Mouse (Mus musculus) heart, embryonic 14.5 days (tissue): ENCODE results near the gene Zfp738. TPM values are rescaled to one million over a fixed set of nuclear protein-coding genes. Genes with fewer than 3 reads are reported as not detected.
A peak's percentile ranks its signal among the peaks of the same experiment; 100 is the strongest.
"Not testable (repeated sequence)": the region's sequence is repeated elsewhere in the genome, so short reads cannot be mapped to it uniquely, and the experiment has no call there.

ENCODE experiments used
- ATAC-seq: fragments of 200-750 bp; cut with Nextera tagmentation; 2 replicates; pipeline ENCODE4 v1.8.0; 2017; ENCODE audit warnings: low read depth, moderate TSS enrichment; ENCODE audit not compliant: insufficient number of reproducible peaks, insufficient read depth, low FRiP score
- H3K27ac ChIP-seq, 2 experiments: fragments of 200-500 bp in 1 of 2; fragments of 300-500 bp in 1 of 2; sonication (generic) in 1 of 2; replicated peaks in 1 of 2; 2 replicates each; pipeline ENCODE4 v1.5.1; 2012 to 2014; ENCODE audit warnings: low read depth in 2 of 2, low read length in 2 of 2, control low read depth in 1 of 2, mild to moderate bottlenecking in 1 of 2, mixed read lengths in 1 of 2; ENCODE audit not compliant: control insufficient read depth in 1 of 2, insufficient read depth in 1 of 2
- H3K27me3 ChIP-seq: fragments of 300-500 bp; sonication (generic); 2 replicates; pipeline ENCODE4 v1.6.1; 2014; ENCODE audit warnings: mild to moderate bottlenecking, low read length, control low read depth; ENCODE audit not compliant: control insufficient read depth, insufficient read depth
- H3K36me3 ChIP-seq: fragments of 300-500 bp; sonication (generic); 2 replicates; pipeline ENCODE4 v1.6.1; 2014; ENCODE audit warnings: mild to moderate bottlenecking, control low read depth, low read length, mixed read lengths; ENCODE audit not compliant: control insufficient read depth, insufficient read depth
- H3K4me1 ChIP-seq, 2 experiments: fragments of 200-500 bp in 1 of 2; fragments of 300-500 bp in 1 of 2; sonication (generic) in 1 of 2; 2 replicates each; pipeline ENCODE4 v1.6.1; 2012 to 2014; ENCODE audit warnings: low read length in 2 of 2, control low read depth in 1 of 2, mixed read lengths in 1 of 2; ENCODE audit not compliant: control insufficient read depth in 2 of 2, insufficient read depth in 2 of 2
- H3K4me2 ChIP-seq: fragments of 300-500 bp; sonication (generic); 2 replicates; pipeline ENCODE4 v1.6.1; 2014; ENCODE audit warnings: mild to moderate bottlenecking, low read length
- H3K4me3 ChIP-seq, 2 experiments: fragments of 200-500 bp in 1 of 2; fragments of 300-500 bp in 1 of 2; sonication (generic) in 1 of 2; 2 replicates each; pipeline ENCODE4 v1.5.1; 2012 to 2014; ENCODE audit warnings: low read length in 2 of 2, mild to moderate bottlenecking in 2 of 2, control low read depth in 1 of 2, low read depth in 1 of 2, moderate library complexity in 1 of 2; ENCODE audit not compliant: control insufficient read depth in 1 of 2, insufficient read depth in 1 of 2
- H3K9ac ChIP-seq: fragments of 300-500 bp; sonication (generic); 2 replicates; pipeline ENCODE4 v1.6.1; 2014; ENCODE audit warnings: mild to moderate bottlenecking, low read length
- H3K9me3 ChIP-seq: fragments of 300-500 bp; sonication (generic); 2 replicates; pipeline ENCODE4 v1.6.1; 2016; ENCODE audit warnings: low read length, control low read depth; ENCODE audit not compliant: control insufficient read depth
- WGBS: fragments of 180-500 bp; shearing (Covaris S2); extraction: QIAGEN DNeasy Blood & Tissue Kit; methylation state at CpG from one replicate; pipeline ENCODE4 v1.1.7; 2014; 5-methylcytosine and 5-hydroxymethylcytosine counted together
- polyA plus RNA-seq: library from polyadenylated mRNA; unstranded; fragments of >200 nt; fragmentation: Nextera tagmentation; extraction: Ambion mirVana; gene quantifications from 2 replicates; pipeline ENCODE4 v1.2.1, GENCODE M21; 2014

The Zfp738 gene
- 7.9 and 9.1 TPM in 2 replicates for polyA plus RNA-seq

GRCm38 (mm10) chr13:67686971-67687370, at the start of gene Zfp738:
Zfp738 (minus strand) TSS chr13:67687071.
- H3K9me3 ChIP-seq, result no peaks in the 10 kb centered on the region
- WGBS, result 72% methylated on average over 4 of the region's 4 CpGs
- H3K36me3 ChIP-seq, result no peaks in the 10 kb centered on the region
- H3K27me3 ChIP-seq, result no peaks in the 10 kb centered on the region
- no peak for ATAC-seq
- H3K27ac ChIP-seq, result no peak within 1 kb of the TSS
- H3K4me1 ChIP-seq, result peaks cover 0 to 5% of the 10 kb centered on the region in 2 experiments; a peak in 1 of 4 replicates
- no peak within 1 kb of the TSS for H3K9ac ChIP-seq
- no peak within 1 kb of the TSS for H3K4me2 ChIP-seq
- no peak within 1 kb of the TSS for H3K4me3 ChIP-seq

GRCm38 (mm10) chr13:67734391-67734790, 47.5 kb upstream of the Zfp738 start:
- not testable (repeated sequence) for H3K27me3 ChIP-seq, H3K9me3 ChIP-seq, H3K9ac ChIP-seq, H3K4me3 ChIP-seq, H3K27ac ChIP-seq, ATAC-seq, H3K4me2 ChIP-seq, H3K4me1 ChIP-seq, H3K36me3 ChIP-seq
- WGBS, result 90% methylated on average over 9 of the region's 9 CpGs

- H3K9me3 ChIP-seq, H3K27ac ChIP-seq, H3K36me3 ChIP-seq, H3K27me3 ChIP-seq, H3K4me1 ChIP-seq: not testable (repeated sequence)
- 45% methylated on average over 4 of the region's 4 CpGs for WGBS
- 0 out of 2 replicates have a peak, but pooled peaks have one; percentile 51 for ATAC-seq
- H3K4me2 ChIP-seq, result peak overlapping the region; percentile 73
- peak overlapping the region; percentile 61 to 77 for H3K4me3 ChIP-seq
- H3K9ac ChIP-seq, result peak overlapping the region; percentile 79
Observed at GRCm38 (mm10) chr13:67729441-67729840, 42.6 kb upstream of the Zfp738 start.

DNA sequence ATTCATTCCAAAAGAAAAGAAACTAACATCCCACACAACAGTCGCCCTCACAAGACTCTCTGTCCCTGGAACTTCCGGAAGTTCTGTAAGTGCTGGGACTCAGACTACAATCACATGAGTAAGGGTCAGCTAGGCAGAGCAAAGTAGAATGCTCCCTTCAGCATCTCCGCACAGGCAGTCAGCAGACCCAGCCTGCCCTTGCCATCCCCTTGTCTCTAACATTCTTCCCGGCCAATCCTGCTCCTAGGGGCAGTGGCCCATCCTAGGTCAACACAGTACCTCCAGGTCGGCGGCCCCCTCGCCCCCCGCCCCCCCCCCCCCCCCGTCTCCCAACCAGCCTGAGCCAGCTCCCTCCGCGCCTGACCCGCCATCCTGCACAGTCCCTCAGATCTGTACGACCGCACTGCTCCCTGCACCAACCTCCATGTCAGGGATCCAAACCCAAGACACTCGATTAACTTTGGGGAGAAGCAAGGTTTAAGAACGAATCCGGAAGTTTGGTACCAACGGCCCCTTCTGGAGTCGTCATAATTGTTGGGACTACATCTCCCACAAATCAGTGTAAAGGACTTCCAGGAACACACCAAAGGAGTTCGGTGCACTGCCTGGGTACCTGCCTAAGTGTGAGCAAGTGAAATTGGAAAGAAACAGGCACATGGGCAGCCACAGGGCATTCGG, 41.9 kb upstream of the Zfp738 start, which contains the start of gene Zfp65:
Zfp65 (minus strand) TSS at position 533 of the 678 bp plus-strand sequence.
- WGBS, result 2% methylated on average over 15 of the region's 21 CpGs
- peak; percentile 67 for ATAC-seq

DNA sequence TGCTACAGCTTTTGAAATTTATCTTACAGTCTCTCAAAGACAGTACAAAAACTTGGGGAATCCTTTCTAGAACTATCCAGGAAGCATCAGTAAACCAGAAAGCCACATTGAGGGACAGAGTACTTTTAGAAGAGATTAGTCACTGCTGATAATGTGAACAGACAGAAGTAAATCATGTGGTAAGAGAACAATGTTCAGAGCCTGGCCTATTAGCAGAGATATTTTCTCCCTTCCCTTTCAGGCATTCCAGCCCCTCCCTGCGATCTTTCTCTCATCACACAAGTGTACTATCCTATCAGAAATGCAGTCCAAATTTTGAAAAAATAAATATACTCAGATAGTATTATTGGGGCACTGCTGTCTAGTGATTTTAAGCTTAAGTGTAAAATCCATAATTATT, 41.2 kb upstream of the Zfp738 start:
- H3K9me3 ChIP-seq, result no peaks in the 10 kb centered on the region
- WGBS, result 89% methylated on average over 1 of the region's 1 CpGs
- H3K4me2 ChIP-seq, result peak overlapping the region; percentile 73
- H3K36me3 ChIP-seq, result no peaks in the 10 kb centered on the region
- peaks cover 0 to 2% of the 10 kb centered on the region in 2 experiments; a peak in 1 of 4 replicates for H3K4me1 ChIP-seq
- H3K27me3 ChIP-seq, result no peaks in the 10 kb centered on the region
- H3K27ac ChIP-seq, result no peak overlapping the region
- peak overlapping the region; percentile 79 for H3K9ac ChIP-seq
- peak overlapping the region in 1 of 2 experiments; percentile 61; a peak in 2 of 4 replicates for H3K4me3 ChIP-seq
- no peak for ATAC-seq

More for the DNA sequence above, 41.9 kb upstream of the Zfp738 start, which contains the start of gene Zfp65:
- H3K4me1 ChIP-seq, result no peaks in the 10 kb centered on the region
- H3K36me3 ChIP-seq, result no peaks in the 10 kb centered on the region
- peak within 1 kb of the TSS; percentile 79 for H3K9ac ChIP-seq
- peak within 1 kb of the TSS; percentile 73 for H3K4me2 ChIP-seq
- H3K4me3 ChIP-seq, result peak within 1 kb of the TSS; percentile 61 to 77
- 0 out of 2 replicates have a peak, but pooled peaks cover 2% of the 10 kb centered on the region for H3K9me3 ChIP-seq
- peak within 1 kb of the TSS; percentile 39 to 51; a peak in 2 of 4 replicates for H3K27ac ChIP-seq
- H3K27me3 ChIP-seq, result no peaks in the 10 kb centered on the region

GRCm38 (mm10) chr13:67725331-67725730, 38.5 kb upstream of the Zfp738 start:
- H3K4me1 ChIP-seq, H3K27me3 ChIP-seq, H3K27ac ChIP-seq, ATAC-seq, H3K36me3 ChIP-seq, H3K9me3 ChIP-seq, H3K4me2 ChIP-seq, H3K9ac ChIP-seq, H3K4me3 ChIP-seq: not testable (repeated sequence)
- WGBS, result 63% methylated on average over 2 of the region's 2 CpGs

DNA sequence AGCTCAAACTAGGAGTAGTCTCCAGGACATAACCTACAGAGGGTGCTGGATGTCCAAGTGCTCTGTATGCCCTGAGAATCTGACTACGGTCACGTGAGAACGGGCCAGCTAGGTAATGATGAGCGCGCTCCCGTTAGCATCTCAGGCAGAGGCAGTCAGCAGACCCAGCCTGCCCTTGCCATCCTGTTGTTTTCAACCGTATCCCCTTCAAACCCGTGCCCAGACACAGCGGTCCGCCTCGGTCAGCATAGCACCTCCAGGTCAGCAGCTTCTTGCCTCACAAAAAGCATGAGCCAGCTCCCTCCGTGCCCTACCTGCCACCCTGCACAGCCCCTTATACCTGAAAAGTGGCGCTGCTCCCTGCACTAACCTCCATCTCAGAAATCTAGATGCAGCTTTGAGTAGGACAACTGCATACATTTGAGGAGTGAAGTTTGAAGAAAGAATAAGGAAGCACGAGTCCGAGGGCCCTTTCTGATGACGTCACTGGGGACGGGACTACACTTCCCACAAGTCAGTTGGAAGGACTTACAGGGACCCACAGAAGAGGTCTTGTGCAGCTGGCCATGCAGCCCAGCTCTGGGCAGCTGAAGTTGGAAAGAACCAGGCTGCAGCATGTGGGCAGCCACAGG, 37.1 kb upstream of the Zfp738 start:
- peak overlapping the region; percentile 48 to 53; a peak in 3 of 4 replicates for H3K27ac ChIP-seq
- WGBS, result under 1% methylated on average over 17 of the region's 17 CpGs
- H3K36me3 ChIP-seq, result no peaks in the 10 kb centered on the region
- peak; percentile 91 for ATAC-seq
- H3K27me3 ChIP-seq, result no peaks in the 10 kb centered on the region
- peak overlapping the region; percentile 87 for H3K9ac ChIP-seq
- H3K9me3 ChIP-seq, result no peaks in the 10 kb centered on the region
- H3K4me1 ChIP-seq, result peaks cover 0 to 4% of the 10 kb centered on the region in 2 experiments; a peak in 1 of 4 replicates
- H3K4me2 ChIP-seq, result peak overlapping the region; percentile 79
- H3K4me3 ChIP-seq, result peak overlapping the region; percentile 78 to 90
